Mouse (Mus musculus) bone marrow, adult 2 months (tissue): ENCODE measurements around the gene Rpp21.

Experiments used
- CTCF ChIP-seq: fragments of 200-500 bp; IDR thresholded peaks from 2 replicates; pipeline ENCODE4 v1.5.1; 2011; ENCODE audit warnings: low read length, control low read depth; ENCODE audit not compliant: control insufficient read depth, insufficient read depth
- POLR2A ChIP-seq: fragments of 200-500 bp; IDR thresholded peaks from 2 replicates; pipeline ENCODE4 v1.6.1; 2011; ENCODE audit warnings: low read depth, mild to moderate bottlenecking, control low read depth, low read length, borderline replicate concordance; ENCODE audit not compliant: control insufficient read depth

- no peak for TF ChIP-seq CTCF
- no peak for TF ChIP-seq POLR2A
These were observed 5.5 kb downstream of the Rpp21 start for GRCm38 (mm10) chr17:36252250-36252876.
